ENCODE assay signal across 21 mouse cellular contexts in the genomic region with DNA sequence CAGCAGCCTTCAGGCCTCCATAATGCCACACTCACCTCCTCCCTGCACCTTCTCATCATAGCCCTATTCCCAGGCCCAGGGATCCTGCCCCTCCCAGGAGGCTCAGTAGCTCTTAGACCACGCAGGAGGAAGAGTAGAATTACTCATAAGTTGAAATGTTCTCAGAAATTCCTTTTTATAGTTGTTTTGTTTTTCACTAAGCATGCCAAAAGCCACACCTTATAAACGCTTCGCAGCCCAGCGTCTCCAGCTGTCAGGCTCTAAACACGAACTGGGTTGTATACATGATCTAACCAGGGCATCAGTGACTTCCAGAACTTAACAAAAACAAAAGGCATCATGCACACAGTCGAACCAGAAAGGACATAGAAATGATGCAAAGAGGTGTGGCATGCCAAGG.
"Had no signal": no experiment of that assay in that cellular context is flagged by ENCODE, and none has a peak within 500 bp of the region (broad histone marks: within the 10 kb centered on the region; RNA-seq: fewer than 3 reads in every experiment).

No protein-coding gene starts in this region.

- H3K27me3 ChIP-seq: limb, embryonic 13.5 days; midbrain, embryonic 15.5 days; neural tube, embryonic 12.5 days; neural tube, embryonic 15.5 days had no signal

- H3K36me3 ChIP-seq: limb, embryonic 10.5 days; limb, embryonic 13.5 days; liver, embryonic 13.5 days; midbrain, embryonic 12.5 days; midbrain, embryonic 15.5 days; neural tube, embryonic 12.5 days; neural tube, embryonic 15.5 days had no signal

- H3K9ac ChIP-seq: limb, embryonic 13.5 days; liver, embryonic 13.5 days; midbrain, embryonic 12.5 days; midbrain, embryonic 15.5 days; neural tube, embryonic 12.5 days; neural tube, embryonic 15.5 days had no signal

- H3K4me1 ChIP-seq: midbrain, embryonic 12.5 days; midbrain, embryonic 15.5 days; neural tube, embryonic 12.5 days; neural tube, embryonic 15.5 days had no signal

- H3K9me3 ChIP-seq: limb, embryonic 10.5 days; limb, embryonic 13.5 days; liver, embryonic 13.5 days; midbrain, embryonic 12.5 days; midbrain, embryonic 15.5 days; neural tube, embryonic 12.5 days; neural tube, embryonic 15.5 days had no signal

- DNase-seq: kidney, adult 9 months; kidney, postnatal 25 days; layer of hippocampus, adult 9-11 months; liver; liver, embryonic 13.5 days; lung, postnatal 14 days; right cerebral cortex, adult 18-20 months; right cerebral cortex, postnatal 14 days; right cerebral cortex, postnatal 4 days; thymus, adult 2 months; thymus, postnatal 14 days; thymus, postnatal 4 days had no signal

- H3K27ac ChIP-seq: layer of hippocampus, adult 2 months; limb, embryonic 10.5 days; limb, embryonic 13.5 days; liver, embryonic 13.5 days; macrophage; midbrain, embryonic 12.5 days; midbrain, embryonic 15.5 days; neural tube, embryonic 12.5 days; neural tube, embryonic 15.5 days; stomach, postnatal 0 days had no signal

- H3K4me2 ChIP-seq: limb, embryonic 13.5 days; liver, embryonic 13.5 days; midbrain, embryonic 12.5 days; midbrain, embryonic 15.5 days; neural tube, embryonic 12.5 days; neural tube, embryonic 15.5 days had no signal

- ATAC-seq: midbrain, embryonic 15.5 days had no signal

- H3K4me3 ChIP-seq: layer of hippocampus, adult 2 months; limb, embryonic 10.5 days; limb, embryonic 13.5 days; liver, embryonic 13.5 days; midbrain, embryonic 12.5 days; midbrain, embryonic 15.5 days; neural tube, embryonic 12.5 days; neural tube, embryonic 15.5 days had no signal
